Mouse (Mus musculus) gastrocnemius, adult 18-20 months (tissue): ENCODE results near the gene Spata6. TPM values are rescaled to one million over a fixed set of nuclear protein-coding genes. Genes with fewer than 3 reads are reported as not detected.
A peak's percentile ranks its signal among the peaks of the same experiment; 100 is the strongest.

Experiments
- DNase-seq: peaks from one replicate; pipeline ENCODE4 v3.0.0; 2021; ENCODE audit warnings: low spot score
- total RNA-seq, 2 experiments: library from RNA; stranded (reverse); gene quantifications; 2 replicates each; pipeline ENCODE4 v1.2.3; 2021

Gene Spata6
- total RNA-seq, 2 experiments from 2014 or later = 2.5 to 3.5 TPM

GRCm38 (mm10) chr4:111817478-111817877 is 97.7 kb downstream of the Spata6 start:
- no peak for DNase-seq

DNA sequence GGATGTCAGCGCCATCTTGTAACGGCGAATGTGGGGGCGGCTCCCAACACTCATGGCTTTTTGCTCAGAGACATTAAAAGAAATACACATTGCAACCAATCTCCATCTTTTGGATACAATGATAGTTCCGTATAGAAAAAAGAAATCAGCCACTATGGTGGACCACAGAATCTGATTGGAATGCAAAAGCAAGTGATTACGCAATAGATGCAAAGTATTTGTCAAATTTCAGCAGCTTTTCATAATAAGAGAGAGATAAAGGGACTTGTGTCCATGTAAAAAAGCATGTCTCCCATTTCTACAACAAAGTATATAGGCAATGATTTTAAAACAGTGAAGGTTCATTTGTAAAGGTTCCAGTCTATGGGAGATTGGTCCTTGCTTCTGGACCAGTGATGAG is 119.1 kb downstream of the Spata6 start:
- no peak for DNase-seq

GRCm38 (mm10) chr4:111852626-111853025 is 132.8 kb downstream of the Spata6 start:
- no peak for DNase-seq

DNA sequence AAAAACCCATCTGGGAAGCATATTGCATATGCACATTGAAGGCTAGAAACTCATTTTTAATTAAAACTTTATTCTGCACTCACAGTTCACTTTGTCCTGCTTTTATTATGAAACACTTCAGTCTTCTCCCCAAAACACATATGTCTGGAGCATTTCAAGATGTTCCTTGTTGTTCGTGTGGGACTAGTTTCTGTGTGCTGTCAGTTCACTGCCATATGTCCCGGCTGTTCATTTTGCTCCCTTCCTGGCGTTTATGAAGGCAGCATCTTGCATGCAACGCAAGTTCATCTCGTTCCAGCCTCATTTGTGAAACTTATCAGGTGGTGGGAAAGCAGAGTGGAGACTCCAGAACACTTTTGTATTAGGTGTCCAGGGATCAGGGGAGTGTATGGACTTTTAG is 146.9 kb downstream of the Spata6 start:
- no peak for DNase-seq

DNA sequence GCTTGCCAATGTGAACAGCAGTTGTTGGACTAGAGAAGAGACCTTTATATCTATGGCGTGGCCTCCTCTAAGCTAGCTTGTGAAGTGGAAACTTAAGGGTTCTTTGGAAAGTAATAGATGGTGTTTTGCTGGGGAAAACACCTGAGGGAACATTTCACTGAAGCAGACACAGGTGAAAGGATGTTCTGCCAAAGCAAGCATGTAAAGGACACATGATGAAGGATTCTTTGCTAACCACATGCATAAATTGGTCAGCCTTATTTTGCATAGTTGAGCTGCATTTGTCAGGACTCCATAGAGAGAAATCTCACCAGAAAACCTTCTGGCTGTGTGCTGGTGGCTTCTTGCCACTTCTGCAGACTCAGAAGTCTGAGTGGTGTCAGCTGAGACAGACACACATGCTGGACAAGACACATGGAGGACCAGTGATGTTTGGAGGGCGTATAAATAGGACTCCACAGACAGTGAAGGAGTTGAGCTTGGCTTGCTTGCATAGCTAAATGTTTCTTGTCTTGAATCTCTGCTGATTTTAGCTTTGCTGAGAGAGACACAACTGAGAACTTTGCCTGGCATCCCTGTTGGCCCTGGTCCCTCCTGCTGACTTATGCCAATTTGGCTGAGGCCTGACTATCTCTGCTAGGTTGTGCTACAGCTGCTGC is 148.1 kb downstream of the Spata6 start:
- DNase-seq = peak; percentile 3

Other genes with a start within 250 kb of the Spata6 start
- gene Slc5a9, start 182.9 kb downstream of the Spata6 start, total RNA-seq = not detected
- not detected for gene Skint8, start 199.4 kb downstream of the Spata6 start, total RNA-seq